Mouse (Mus musculus) hindbrain, embryonic 11.5 days (tissue): Measurements from ENCODE around the gene Dip2b. TPM values are rescaled to one million over a fixed set of nuclear protein-coding genes. Genes with fewer than 3 reads are reported as not detected.

Experiments
- ATAC-seq: fragments of 200-750 bp; cut with Nextera tagmentation; 2 replicates; pipeline ENCODE4 v1.8.0; 2017; ENCODE audit warnings: mild to moderate bottlenecking, moderate TSS enrichment, moderate library complexity; ENCODE audit not compliant: low FRiP score
- DNase-seq: peaks from one replicate; pipeline ENCODE4 v3.0.0-alpha.2; 2015; ENCODE audit warnings: low spot score
- H3K27ac ChIP-seq: fragments of 300-500 bp; sonication (generic); 2 replicates; pipeline ENCODE4 v1.5.1; 2014; ENCODE audit warnings: mild to moderate bottlenecking, low read depth, low read length
- H3K27me3 ChIP-seq: fragments of 300-500 bp; sonication (generic); 2 replicates; pipeline ENCODE4 v1.6.1; 2014; ENCODE audit warnings: mild to moderate bottlenecking, low read length, moderate library complexity, mixed read lengths; ENCODE audit not compliant: control insufficient read depth, insufficient read depth
- H3K36me3 ChIP-seq: fragments of 300-500 bp; sonication (generic); 2 replicates; pipeline ENCODE4 v1.6.1; 2014; ENCODE audit warnings: mild to moderate bottlenecking, low read length, moderate library complexity, mixed read lengths; ENCODE audit not compliant: control insufficient read depth, insufficient read depth
- H3K4me1 ChIP-seq: fragments of 300-500 bp; sonication (generic); replicated peaks from 2 replicates; pipeline ENCODE4 v1.6.1; 2014; ENCODE audit warnings: low read length, mixed read lengths; ENCODE audit not compliant: control insufficient read depth, insufficient read depth
- H3K4me2 ChIP-seq: fragments of 300-500 bp; sonication (generic); replicated peaks from 2 replicates; pipeline ENCODE4 v1.6.1; 2014; ENCODE audit warnings: mild to moderate bottlenecking, low read depth, low read length
- H3K4me3 ChIP-seq: fragments of 300-500 bp; sonication (generic); 2 replicates; pipeline ENCODE4 v1.5.1; 2014; ENCODE audit warnings: low read depth, low read length
- H3K9ac ChIP-seq: fragments of 300-500 bp; sonication (generic); 2 replicates; pipeline ENCODE4 v1.6.1; 2014; ENCODE audit warnings: low read depth, low read length
- H3K9me3 ChIP-seq: fragments of 300-500 bp; sonication (generic); 2 replicates; pipeline ENCODE4 v1.6.1; 2016; ENCODE audit warnings: low read length; ENCODE audit not compliant: control insufficient read depth
- WGBS: fragments of 180-500 bp; shearing (Covaris S2); extraction: QIAGEN DNeasy Blood & Tissue Kit; methylation state at CpG from one replicate; pipeline ENCODE4 v1.1.7; 2014; 5-methylcytosine and 5-hydroxymethylcytosine counted together
- polyA plus RNA-seq: library from polyadenylated mRNA; unstranded; fragments of >200 nt; fragmentation: Nextera tagmentation; extraction: Ambion mirVana; gene quantifications from 2 replicates; pipeline ENCODE4 v1.2.1, GENCODE M21; 2014

Gene Dip2b
- polyA plus RNA-seq, 1 experiment from 2014 or later: 29.6 TPM

DNA sequence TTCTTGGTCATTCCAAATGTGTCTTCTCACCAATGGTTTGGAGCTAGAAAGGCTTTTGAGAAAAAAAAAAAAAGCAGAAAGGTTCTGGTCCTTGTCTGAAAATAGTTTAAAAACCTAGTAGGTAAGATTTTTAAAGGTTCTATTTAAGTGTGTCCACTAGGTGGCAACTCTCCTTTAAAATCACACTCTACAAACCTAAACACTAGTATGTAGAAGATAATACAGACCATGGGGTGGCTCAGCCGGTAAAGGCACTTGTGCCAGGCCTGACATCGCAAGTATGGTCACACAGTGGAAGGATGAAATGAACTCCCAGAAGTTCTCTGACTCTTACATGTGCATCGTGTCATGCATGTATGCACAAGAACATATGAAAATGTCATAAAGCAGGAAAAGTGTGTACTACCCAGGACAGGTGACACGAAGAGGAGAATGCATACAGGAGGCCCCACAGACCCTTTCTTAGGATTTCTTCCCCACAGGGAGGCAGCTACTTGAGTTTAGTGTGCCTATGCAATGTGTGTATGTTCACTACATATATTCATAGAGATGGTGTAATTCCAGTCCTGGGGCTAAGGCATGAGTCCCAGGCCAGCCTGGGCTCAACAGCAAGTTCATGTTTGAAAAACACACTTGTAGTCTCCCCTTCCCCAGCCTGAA is 224.9 kb downstream of the Dip2b start:
- no peak overlapping the region for H3K27ac ChIP-seq
- DNase-seq: peak; percentile 23

DNA sequence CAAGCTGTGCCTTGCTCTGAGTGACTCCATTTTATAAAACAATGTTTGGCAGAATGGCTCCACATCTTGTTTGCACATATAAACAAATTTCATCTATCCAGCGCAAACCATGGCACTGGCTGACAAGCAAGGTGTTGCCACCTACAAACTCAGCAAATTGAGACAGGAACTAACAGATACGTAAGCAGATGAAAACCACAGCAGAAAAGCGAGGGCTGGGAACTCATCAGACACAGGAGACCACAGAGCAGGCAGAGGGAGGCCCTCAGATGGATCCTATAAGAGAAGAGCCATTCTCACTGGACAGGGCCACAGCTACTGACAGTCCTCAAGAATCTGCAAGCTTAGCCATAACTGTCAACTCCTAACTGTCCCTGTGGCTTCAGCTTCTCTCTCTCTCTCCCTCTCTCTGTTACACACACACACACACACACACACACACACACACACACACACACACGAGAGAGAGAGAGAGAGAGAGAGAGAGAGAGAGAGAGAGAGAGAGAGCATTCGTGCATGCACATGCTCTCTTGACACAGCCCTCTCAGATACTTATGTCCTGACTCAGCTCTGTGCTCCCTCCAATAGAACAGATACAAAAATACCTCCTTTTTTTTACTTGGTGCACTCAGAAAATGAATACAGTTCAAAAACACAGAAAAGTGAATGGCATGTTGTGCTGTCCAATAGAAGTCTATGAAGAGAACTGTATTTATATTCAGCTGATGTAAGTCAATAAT is 227.3 kb downstream of the Dip2b start:
- Histone ChIP-seq H3K9me3 (no peaks in the 10 kb centered on the region), H3K4me1 (no peaks in the 10 kb centered on the region), H3K27ac (no peak overlapping the region), H3K9ac (no peak overlapping the region), H3K4me2 (no peak overlapping the region), H3K27me3 (no peaks in the 10 kb centered on the region), H3K4me3 (no peak overlapping the region), H3K36me3 (no peaks in the 10 kb centered on the region)
- DNase-seq (no peak), ATAC-seq (no peak)
- 89% methylated on average over 4 of the region's 5 CpGs for WGBS

More for the DNA sequence above, 224.9 kb downstream of the Dip2b start:
- ATAC-seq: no peak
- H3K4me3 ChIP-seq: no peak overlapping the region
- 21% methylated on average over 4 of the region's 4 CpGs for WGBS
- H3K4me2 ChIP-seq: no peak overlapping the region
- H3K27me3 ChIP-seq: no peaks in the 10 kb centered on the region
- no peaks in the 10 kb centered on the region for H3K4me1 ChIP-seq
- no peak overlapping the region for H3K9ac ChIP-seq
- no peaks in the 10 kb centered on the region for H3K9me3 ChIP-seq
- H3K36me3 ChIP-seq: no peaks in the 10 kb centered on the region

DNA sequence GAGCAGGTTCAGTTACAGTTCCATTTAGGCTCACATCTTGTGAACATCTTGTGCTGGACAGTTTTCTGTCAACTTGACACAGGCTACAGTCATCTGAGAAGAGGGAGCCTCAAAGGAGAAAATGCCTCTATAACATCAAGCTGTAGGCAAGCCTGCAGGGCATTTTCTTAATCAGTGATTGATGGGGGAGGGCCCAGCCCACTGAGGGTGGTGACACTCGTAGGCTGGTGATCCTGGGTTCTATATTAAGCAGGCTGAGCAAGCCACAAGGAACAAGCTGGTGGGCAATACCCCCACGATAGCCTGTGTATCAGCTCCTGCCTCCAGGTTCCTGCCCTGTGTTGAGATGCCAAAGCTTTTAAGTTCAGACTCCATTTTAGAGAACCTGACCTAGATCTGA is 230.5 kb downstream of the Dip2b start:
- Histone ChIP-seq H3K27ac (no peak overlapping the region), H3K9ac (no peak overlapping the region), H3K4me3 (no peak overlapping the region), H3K4me1 (no peaks in the 10 kb centered on the region), H3K4me2 (no peak overlapping the region), H3K36me3 (no peaks in the 10 kb centered on the region), H3K9me3 (no peaks in the 10 kb centered on the region), H3K27me3 (no peaks in the 10 kb centered on the region)
- DNase-seq (no peak), ATAC-seq (no peak)
- 85% methylated on average over 2 of the region's 2 CpGs for WGBS

Other genes starting within 250 kb of the Dip2b start
- gene Lima1, start 163.2 kb upstream of the Dip2b start, polyA plus RNA-seq: 30.8 and 31.8 TPM in 2 replicates
- gene Fam186a, start 71.6 kb upstream of the Dip2b start, polyA plus RNA-seq: 0.05 TPM in 1 of 2 replicates, not detected in the other
- 34.2 and 38.8 TPM in 2 replicates for gene Larp4, start 68.6 kb upstream of the Dip2b start, polyA plus RNA-seq
- 27.7 and 35.5 TPM in 2 replicates for gene Atf1, start 189.2 kb downstream of the Dip2b start, polyA plus RNA-seq
- not detected in 2 replicates for gene Tmprss12, start 242.2 kb downstream of the Dip2b start, polyA plus RNA-seq